Mouse (Mus musculus) CD4-positive, CD25-positive, alpha-beta regulatory T cell, adult 4 months (primary cell): ENCODE measurements around the gene Zdhhc25. TPM values are rescaled to one million over a fixed set of nuclear protein-coding genes. Genes with fewer than 3 reads are reported as not detected.

Source experiments
- ATAC-seq: one replicate; pipeline ENCODE4 v1.8.0; 2017
- polyA plus RNA-seq, 2 experiments: library from polyadenylated mRNA; unstranded; fragments of 100-300 nt; shearing (Covaris generic); gene quantifications; one replicate each; pipeline ENCODE4 v1.2.1; 2017

Gene Zdhhc25
- polyA plus RNA-seq, 2 experiments from 2014 or later, result not detected

GRCm38 (mm10) chr15:88628801-88629356 lies 28.8 kb downstream of the Zdhhc25 start:
- ATAC-seq, result no peak

DNA sequence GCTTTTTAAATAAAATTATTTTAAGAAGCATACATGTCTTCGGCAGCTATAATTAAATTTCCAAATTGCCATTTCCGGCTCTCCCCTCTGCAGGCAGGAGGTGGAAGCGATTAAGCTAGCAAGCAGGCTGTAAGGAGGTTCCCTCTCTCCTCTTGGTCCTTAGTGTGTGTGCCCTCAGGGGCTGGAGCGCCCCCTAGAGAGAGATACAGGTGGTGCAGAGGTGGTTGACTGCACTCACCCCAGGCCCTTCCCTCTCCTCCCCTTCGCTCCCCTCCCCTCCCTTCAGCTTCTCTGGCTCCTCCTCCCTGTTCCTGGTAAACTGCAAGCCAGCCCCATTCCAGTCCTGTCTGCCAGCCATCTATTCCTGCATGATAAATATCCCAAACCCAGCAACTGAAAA lies 35.1 kb downstream of the Zdhhc25 start:
- ATAC-seq, result no peak

DNA sequence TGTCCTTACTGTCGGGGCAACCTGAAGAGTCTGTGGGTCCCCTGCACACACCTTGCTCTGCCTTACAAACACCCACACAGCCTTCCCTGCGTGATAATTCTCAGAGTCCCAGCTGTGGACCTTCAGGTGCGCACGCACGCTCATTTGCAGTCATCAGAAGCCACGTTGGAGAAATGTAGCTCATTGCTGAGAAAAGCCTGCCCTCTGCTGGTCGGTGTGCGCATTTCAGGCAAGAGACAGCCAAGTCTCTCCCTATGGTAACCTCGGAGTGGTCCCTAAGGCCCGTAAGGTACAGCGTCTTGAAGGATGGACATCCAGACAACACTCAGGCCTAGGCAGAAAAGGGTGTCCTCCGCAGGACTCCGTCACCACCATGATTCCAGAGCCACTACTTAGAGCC lies 50.9 kb downstream of the Zdhhc25 start:
- no peak for ATAC-seq

Other genes with a start within 250 kb of the Zdhhc25 start
- 10 to 100 TPM; 19.2 to 19.6 TPM for gene Brd1, start 133.9 kb downstream of the Zdhhc25 start, polyA plus RNA-seq
- 1 to 10 TPM; 4.7 to 4.9 TPM for gene Zbed4, start 151.4 kb downstream of the Zdhhc25 start, polyA plus RNA-seq
- gene Alg12, start 219.0 kb downstream of the Zdhhc25 start, polyA plus RNA-seq, result 10 to 100 TPM; 17.1 to 23.5 TPM
- gene Creld2, start 219.3 kb downstream of the Zdhhc25 start, polyA plus RNA-seq, result 10 to 100 TPM; 24.7 to 25.1 TPM